Mouse (Mus musculus) kidney, embryonic 15.5 days (tissue): Measurements from ENCODE around the gene Odf4. TPM values are rescaled to one million over a fixed set of nuclear protein-coding genes. Genes with fewer than 3 reads are reported as not detected.
A peak's percentile ranks its signal among the peaks of the same experiment; 100 is the strongest.
"Not testable (repeated sequence)": the region's sequence is repeated elsewhere in the genome, so short reads cannot be mapped to it uniquely, and the experiment has no call there.

ENCODE experiments used
- ATAC-seq: fragments of 200-750 bp; cut with Nextera tagmentation; replicated peaks from 2 replicates; pipeline ENCODE4 v1.8.0; 2017; ENCODE audit warnings: moderate TSS enrichment; ENCODE audit not compliant: low FRiP score
- H3K27ac ChIP-seq: fragments of 300-500 bp; sonication (generic); 2 replicates; pipeline ENCODE4 v1.5.1; 2015; ENCODE audit warnings: mild to moderate bottlenecking, inconsistent platforms
- H3K27me3 ChIP-seq: fragments of 300-500 bp; sonication (generic); 2 replicates; pipeline ENCODE4 v1.6.1; 2015; ENCODE audit warnings: inconsistent platforms
- H3K36me3 ChIP-seq: fragments of 300-500 bp; sonication (generic); 2 replicates; pipeline ENCODE4 v1.6.1; 2015; ENCODE audit warnings: inconsistent platforms
- H3K4me1 ChIP-seq: fragments of 300-500 bp; sonication (generic); 2 replicates; pipeline ENCODE4 v1.6.1; 2015; ENCODE audit warnings: inconsistent platforms
- H3K4me2 ChIP-seq: fragments of 300-500 bp; sonication (generic); 2 replicates; pipeline ENCODE4 v1.6.1; 2015; ENCODE audit warnings: moderate library complexity, mild to moderate bottlenecking, inconsistent platforms
- H3K4me3 ChIP-seq: fragments of 300-500 bp; sonication (generic); replicated peaks from 2 replicates; pipeline ENCODE4 v1.5.1; 2015; ENCODE audit warnings: mild to moderate bottlenecking, inconsistent platforms
- H3K9ac ChIP-seq: fragments of 300-500 bp; sonication (generic); 2 replicates; pipeline ENCODE4 v1.6.1; 2015; ENCODE audit warnings: mild to moderate bottlenecking, inconsistent platforms
- H3K9me3 ChIP-seq: fragments of 300-500 bp; sonication (generic); replicated peaks from 2 replicates; pipeline ENCODE4 v1.6.1; 2016; ENCODE audit warnings: inconsistent platforms
- whole genome bisulfite sequencing: fragments of 180-500 bp; shearing (Covaris S2); methylation state at CpG from one replicate; pipeline ENCODE4 v1.1.7; 2015; ENCODE audit warnings: mixed read lengths; 5-methylcytosine and 5-hydroxymethylcytosine counted together
- polyA plus RNA-seq: library from polyadenylated mRNA; unstranded; fragments of >200 nt; fragmentation: Nextera tagmentation; extraction: Ambion mirVana; gene quantifications from 2 replicates; pipeline ENCODE4 v1.2.1, GENCODE M21; 2015

The Odf4 gene
- polyA plus RNA-seq, 1 experiment from 2014 or later = not detected

DNA sequence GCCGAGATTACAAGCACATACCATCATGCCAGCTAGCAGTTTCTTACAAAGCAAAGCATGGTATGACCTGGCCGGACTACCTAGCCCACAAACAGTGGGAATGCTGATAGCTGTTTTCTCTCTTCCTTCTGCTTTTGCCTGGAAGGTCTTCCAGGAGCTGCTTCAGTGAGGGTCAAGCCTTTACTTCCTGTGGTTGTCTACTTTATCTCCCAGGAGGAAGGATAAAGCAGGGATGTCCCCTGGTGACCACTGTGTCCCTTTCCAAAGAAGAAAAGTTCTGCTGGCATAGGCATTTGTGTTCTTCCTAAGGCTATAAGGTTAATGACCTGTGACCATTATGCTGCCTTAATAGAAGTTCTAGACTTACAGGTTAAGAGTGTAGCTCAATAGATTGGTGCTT is 36.5 kb upstream of the Odf4 start:
- WGBS = 72% methylated on average over 2 of the region's 2 CpGs
- no peak overlapping the region for H3K4me2 ChIP-seq
- H3K4me3 ChIP-seq = no peak overlapping the region
- ATAC-seq = no peak
- no peak overlapping the region for H3K9ac ChIP-seq
- no peak overlapping the region for H3K27ac ChIP-seq
- H3K27me3 ChIP-seq = 0 out of 2 replicates have a peak, but pooled peaks cover 2% of the 10 kb centered on the region
- H3K4me1 ChIP-seq = peaks cover 19% of the 10 kb centered on the region
- no peaks in the 10 kb centered on the region for H3K9me3 ChIP-seq
- no peaks in the 10 kb centered on the region for H3K36me3 ChIP-seq

GRCm38 (mm10) chr11:68962159-68962558 is 35.3 kb upstream of the Odf4 start:
- not testable (repeated sequence) for H3K9ac ChIP-seq, H3K27ac ChIP-seq, H3K36me3 ChIP-seq, H3K27me3 ChIP-seq, ATAC-seq, H3K9me3 ChIP-seq, H3K4me3 ChIP-seq
- H3K4me2 ChIP-seq = 0 out of 2 replicates have a peak overlapping the region, but pooled peaks have one; percentile 14
- peaks cover 14% of the 10 kb centered on the region for H3K4me1 ChIP-seq
- 21% methylated on average over 11 of the region's 11 CpGs for WGBS

DNA sequence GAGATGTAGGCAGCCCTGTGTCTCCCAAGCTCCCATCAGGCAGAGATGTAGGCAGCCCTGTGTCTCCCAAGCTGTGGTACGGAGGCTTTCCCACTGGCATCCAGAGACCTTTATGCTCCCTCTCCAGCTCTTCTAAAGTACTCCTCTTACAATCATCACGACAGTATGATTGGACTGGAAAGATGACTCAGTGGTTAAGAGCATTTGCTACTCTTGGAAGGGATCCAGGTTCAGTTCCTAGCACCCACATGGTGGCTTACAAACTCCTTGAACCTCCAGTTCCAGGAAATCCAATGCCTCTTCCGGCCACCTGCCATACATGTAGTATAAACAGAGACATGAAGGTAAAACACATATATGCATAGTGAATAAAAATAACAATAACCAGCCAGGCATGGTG is 34.7 kb upstream of the Odf4 start:
- Histone ChIP-seq H3K4me3 (no peak overlapping the region), H3K9me3 (no peaks in the 10 kb centered on the region), H3K4me1 (peaks cover 14% of the 10 kb centered on the region), H3K27me3 (0 out of 2 replicates have a peak, but pooled peaks cover 2% of the 10 kb centered on the region), H3K4me2 (no peak overlapping the region), H3K9ac (no peak overlapping the region), H3K36me3 (no peaks in the 10 kb centered on the region), H3K27ac (no peak overlapping the region)
- 77% methylated on average over 3 of the region's 3 CpGs for WGBS
- ATAC-seq = no peak

DNA sequence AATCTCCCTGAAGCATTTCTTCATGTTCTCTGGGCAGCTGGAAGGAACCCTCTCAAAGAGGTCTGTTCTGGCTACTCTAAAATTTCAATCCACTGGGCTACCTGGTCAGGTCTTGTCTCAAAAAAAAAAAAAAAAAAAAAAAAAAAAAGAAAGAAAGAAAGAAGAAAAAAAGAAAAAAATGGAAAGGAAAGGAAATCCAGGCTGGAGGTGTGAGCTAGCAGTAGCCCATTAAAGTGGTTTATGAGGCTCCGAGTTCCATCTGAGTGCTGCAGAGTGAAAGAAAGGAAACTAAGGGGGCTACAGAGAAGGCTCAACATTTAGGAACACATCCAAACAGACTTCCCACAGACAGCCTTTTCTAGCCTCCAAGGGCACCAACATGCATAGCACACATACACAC is 31.1 kb upstream of the Odf4 start:
- Histone ChIP-seq H3K27me3 (peaks cover 22% of the 10 kb centered on the region), H3K4me1 (peaks cover 38% of the 10 kb centered on the region), H3K9me3 (no peaks in the 10 kb centered on the region), H3K4me2 (peak overlapping the region; percentile 76), H3K36me3 (no peaks in the 10 kb centered on the region), H3K9ac (no peak overlapping the region), H3K27ac (no peak overlapping the region), H3K4me3 (peak overlapping the region; percentile 44; the same call in 1 of the 2 replicates)
- WGBS = 65% methylated on average over 1 of the region's 1 CpGs
- ATAC-seq = no peak

- ATAC-seq = no peak
- H3K27me3 ChIP-seq = peaks cover 23% of the 10 kb centered on the region
- H3K9ac ChIP-seq = 0 out of 2 replicates have a peak within 1 kb of the TSS, but pooled peaks have one; percentile 1
- H3K36me3 ChIP-seq = no peaks in the 10 kb centered on the region
- peak within 1 kb of the TSS; percentile 63 for H3K27ac ChIP-seq
- WGBS = 43% methylated on average over 8 of the region's 8 CpGs
- H3K4me3 ChIP-seq = peak within 1 kb of the TSS; percentile 44
- peak within 1 kb of the TSS; percentile 76 for H3K4me2 ChIP-seq
- no peaks in the 10 kb centered on the region for H3K9me3 ChIP-seq
- H3K4me1 ChIP-seq = peaks cover 37% of the 10 kb centered on the region
Measured at GRCm38 (mm10) chr11:68957308-68957707, 30.4 kb upstream of the Odf4 start, which contains the start of gene Arhgef15. Gene Arhgef15, minus strand, starts transcription at chr11:68957480.

DNA sequence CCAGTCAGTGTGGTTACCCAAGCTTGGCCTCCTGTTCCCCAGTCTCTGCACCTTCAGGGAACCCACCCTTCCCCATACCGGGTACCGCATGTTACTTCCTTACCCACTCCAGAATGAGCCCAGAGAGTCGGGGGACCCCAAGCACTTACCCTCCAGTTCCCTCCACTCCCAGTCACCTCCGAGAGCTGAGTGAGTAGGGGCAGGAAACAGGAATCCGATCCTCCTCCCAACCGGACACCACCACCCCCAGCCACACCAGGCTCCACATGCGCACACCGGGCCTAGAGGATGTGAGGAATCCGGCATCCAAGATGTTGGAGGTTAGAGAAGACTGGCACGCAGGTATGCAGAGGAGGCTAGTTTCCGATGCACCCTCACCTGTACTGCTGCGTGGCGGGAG is 29.8 kb upstream of the Odf4 start:
- H3K4me1 ChIP-seq = peaks cover 33% of the 10 kb centered on the region
- 28% methylated on average over 13 of the region's 13 CpGs for WGBS
- H3K9me3 ChIP-seq = no peaks in the 10 kb centered on the region
- no peak; the same call in 1 of the 2 replicates for ATAC-seq
- H3K27me3 ChIP-seq = peaks cover 27% of the 10 kb centered on the region
- H3K27ac ChIP-seq = peak overlapping the region; percentile 63
- 0 out of 2 replicates have a peak overlapping the region, but pooled peaks have one; percentile 1 for H3K9ac ChIP-seq
- peak overlapping the region; percentile 76 for H3K4me2 ChIP-seq
- peak overlapping the region; percentile 44 for H3K4me3 ChIP-seq
- no peaks in the 10 kb centered on the region for H3K36me3 ChIP-seq

DNA sequence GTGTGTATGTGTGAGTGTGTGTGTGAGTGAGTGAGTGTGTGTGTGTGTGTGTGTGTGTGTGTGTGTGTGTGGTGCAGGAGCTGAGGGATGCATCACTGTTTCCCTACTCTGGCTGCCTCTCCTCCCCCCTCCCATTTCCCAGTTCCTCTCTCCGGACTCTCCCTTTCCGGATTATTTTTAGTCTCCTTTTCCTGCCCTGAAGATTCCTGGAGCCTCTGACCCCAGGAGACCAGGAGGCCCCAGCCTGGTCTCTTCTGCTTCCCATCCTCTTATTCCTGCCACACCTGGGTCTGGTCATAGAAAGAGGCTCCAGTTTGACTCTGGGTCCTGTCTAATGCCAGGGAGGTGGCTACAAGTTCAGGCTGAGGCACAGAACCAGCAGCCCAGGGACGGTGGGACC is 29.2 kb upstream of the Odf4 start:
- peak overlapping the region; percentile 76 for H3K4me2 ChIP-seq
- H3K36me3 ChIP-seq = no peaks in the 10 kb centered on the region
- H3K9ac ChIP-seq = no peak overlapping the region
- WGBS = 42% methylated on average over 3 of the region's 3 CpGs
- no peak for ATAC-seq
- H3K9me3 ChIP-seq = no peaks in the 10 kb centered on the region
- H3K27me3 ChIP-seq = peaks cover 32% of the 10 kb centered on the region
- H3K27ac ChIP-seq = peak overlapping the region; percentile 63
- H3K4me1 ChIP-seq = peaks cover 33% of the 10 kb centered on the region
- peak overlapping the region; percentile 44 for H3K4me3 ChIP-seq

GRCm38 (mm10) chr11:68955473-68955872 is 28.6 kb upstream of the Odf4 start:
- peak overlapping the region; percentile 44 for H3K4me3 ChIP-seq
- WGBS = 62% methylated on average over 5 of the region's 5 CpGs

DNA sequence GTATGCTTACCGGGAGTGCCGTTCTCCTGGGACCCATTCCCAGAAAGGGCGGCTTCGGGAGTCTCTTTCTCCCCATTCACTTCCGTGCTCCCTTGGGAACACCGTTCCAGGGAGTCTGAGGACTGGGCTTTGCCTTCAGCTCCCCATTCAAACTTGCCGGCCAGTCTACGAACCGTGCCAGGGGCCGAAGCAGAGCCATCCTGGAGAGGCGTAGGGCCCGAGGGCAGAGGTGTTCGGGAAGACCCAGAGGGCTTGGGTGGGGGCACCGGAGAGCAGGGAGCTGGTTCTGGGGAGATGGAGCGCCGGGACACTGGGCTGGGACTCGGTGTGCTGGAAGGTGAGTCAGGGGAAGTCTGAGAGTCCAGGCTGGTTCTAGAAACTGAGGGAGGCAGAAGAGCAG is 27.5 kb upstream of the Odf4 start:
- no peaks in the 10 kb centered on the region for H3K36me3 ChIP-seq
- 3% methylated on average over 17 of the region's 17 CpGs for whole genome bisulfite sequencing
- no peaks in the 10 kb centered on the region for H3K9me3 ChIP-seq
- no peak for ATAC-seq
- H3K27ac ChIP-seq = no peak overlapping the region
- H3K4me1 ChIP-seq = peaks cover 33% of the 10 kb centered on the region
- peak overlapping the region; percentile 44 for H3K4me3 ChIP-seq
- peaks cover 32% of the 10 kb centered on the region for H3K27me3 ChIP-seq
- peak overlapping the region; percentile 42 for H3K9ac ChIP-seq
- H3K4me2 ChIP-seq = peak overlapping the region; percentile 76

More at GRCm38 (mm10) chr11:68955473-68955872, 28.6 kb upstream of the Odf4 start:
- no peaks in the 10 kb centered on the region for H3K36me3 ChIP-seq
- no peak for ATAC-seq
- peaks cover 33% of the 10 kb centered on the region for H3K4me1 ChIP-seq
- H3K27me3 ChIP-seq = peaks cover 32% of the 10 kb centered on the region
- H3K4me2 ChIP-seq = peak overlapping the region; percentile 76
- H3K9ac ChIP-seq = no peak overlapping the region
- no peaks in the 10 kb centered on the region for H3K9me3 ChIP-seq
- no peak overlapping the region for H3K27ac ChIP-seq

DNA sequence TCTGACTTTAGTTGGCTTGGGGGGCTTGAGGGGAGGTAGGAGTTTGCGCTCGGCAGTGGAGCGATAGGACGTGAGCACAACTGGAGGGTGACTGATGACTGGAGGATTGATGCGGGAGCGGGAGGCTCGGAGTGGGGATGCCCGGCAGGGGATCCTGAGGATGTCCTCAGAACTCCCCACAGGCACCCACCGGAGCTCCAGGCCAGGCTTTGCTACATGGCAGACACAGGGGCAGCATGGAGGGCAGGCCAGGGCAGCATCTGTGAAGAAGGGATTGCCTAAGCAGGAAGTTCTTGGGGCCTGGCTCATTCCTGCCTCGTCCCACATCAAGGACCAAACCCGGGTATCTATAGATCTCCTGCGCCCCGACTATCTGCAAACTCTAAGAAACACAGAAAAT is 27.0 kb upstream of the Odf4 start:
- Histone ChIP-seq H3K4me1 (peaks cover 33% of the 10 kb centered on the region), H3K4me2 (peak overlapping the region; percentile 76), H3K27ac (no peak overlapping the region), H3K27me3 (peaks cover 32% of the 10 kb centered on the region), H3K36me3 (no peaks in the 10 kb centered on the region), H3K4me3 (peak overlapping the region; percentile 44), H3K9me3 (no peaks in the 10 kb centered on the region), H3K9ac (peak overlapping the region; percentile 42; the same call in 1 of the 2 replicates)
- WGBS = 7% methylated on average over 13 of the region's 13 CpGs
- ATAC-seq = no peak

GRCm38 (mm10) chr11:68947542-68947993 is 20.7 kb upstream of the Odf4 start:
- Histone ChIP-seq H3K27me3 (peaks cover 29% of the 10 kb centered on the region), H3K36me3 (peaks cover 13% of the 10 kb centered on the region; the same call in 1 of the 2 replicates), H3K4me2 (peak overlapping the region; percentile 54), H3K9ac (no peak overlapping the region), H3K4me1 (peaks cover 16% of the 10 kb centered on the region), H3K27ac (no peak overlapping the region), H3K9me3 (no peaks in the 10 kb centered on the region), H3K4me3 (peak overlapping the region; percentile 26; the same call in 1 of the 2 replicates)
- no peak; the same call in 1 of the 2 replicates for ATAC-seq
- 9% methylated on average over 12 of the region's 12 CpGs for WGBS

DNA sequence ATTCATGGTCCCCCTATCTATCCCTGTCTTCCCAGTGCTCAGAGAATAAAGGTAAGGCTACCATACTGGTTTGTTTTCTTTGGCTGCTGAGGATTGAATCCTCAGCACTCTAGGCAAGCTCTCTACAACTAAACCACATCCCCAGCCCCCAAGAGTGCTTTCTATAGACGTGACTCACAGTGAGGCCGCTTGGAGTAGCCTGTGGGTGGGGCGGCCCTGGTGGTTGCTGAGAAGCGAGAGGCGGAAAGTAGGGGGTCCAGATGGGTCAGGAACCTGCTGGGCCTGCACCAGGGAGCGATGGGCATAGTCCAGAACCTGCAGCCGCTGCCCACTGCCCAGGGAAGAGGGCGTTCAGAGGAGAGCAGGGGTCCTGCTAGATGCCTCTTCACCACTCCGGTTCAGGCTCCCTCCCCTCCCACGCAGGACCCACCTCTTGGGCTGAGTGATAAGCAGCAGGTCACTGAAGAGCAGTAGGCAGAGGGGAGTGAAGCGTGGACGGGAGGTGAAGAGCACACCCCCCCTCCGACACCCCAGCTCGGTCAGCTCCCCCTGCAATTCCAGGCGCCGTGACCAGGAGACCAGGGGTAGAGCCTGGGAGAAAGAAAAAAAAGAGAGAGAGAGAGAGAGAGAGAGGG is 20.0 kb upstream of the Odf4 start:
- no peak; the same call in 1 of the 2 replicates for ATAC-seq
- Histone ChIP-seq H3K27ac (no peak overlapping the region), H3K9ac (peak overlapping the region; percentile 23; the same call in 1 of the 2 replicates)

More for the DNA sequence above, 20.0 kb upstream of the Odf4 start:
- 23% methylated on average over 16 of the region's 16 CpGs for WGBS
- Histone ChIP-seq H3K4me1 (peaks cover 21% of the 10 kb centered on the region), H3K4me3 (peak overlapping the region; percentile 26), H3K27me3 (peaks cover 27% of the 10 kb centered on the region), H3K9me3 (no peaks in the 10 kb centered on the region), H3K4me2 (peak overlapping the region; percentile 54), H3K36me3 (peaks cover 13% of the 10 kb centered on the region; the same call in 1 of the 2 replicates)
